Mouse (Mus musculus) intestine, postnatal 0 days (tissue): ENCODE measurements around the gene Polm. TPM values are rescaled to one million over a fixed set of nuclear protein-coding genes. Genes with fewer than 3 reads are reported as not detected.
A peak's percentile ranks its signal among the peaks of the same experiment; 100 is the strongest.
"Not testable (repeated sequence)": the region's sequence is repeated elsewhere in the genome, so short reads cannot be mapped to it uniquely, and the experiment has no call there.

Experiments
- ATAC-seq: fragments of 200-750 bp; cut with Nextera tagmentation; 2 replicates; pipeline ENCODE4 v1.8.0; 2017; ENCODE audit warnings: mild to moderate bottlenecking, moderate TSS enrichment, moderate library complexity
- H3K27ac ChIP-seq: fragments of 300-500 bp; sonication (generic); 2 replicates; pipeline ENCODE4 v1.5.1; 2014; ENCODE audit warnings: mild to moderate bottlenecking, low read depth, low read length, moderate library complexity
- H3K27me3 ChIP-seq: fragments of 300-500 bp; sonication (generic); replicated peaks from 2 replicates; pipeline ENCODE4 v1.6.1; 2014; ENCODE audit warnings: low read length, mixed read lengths; ENCODE audit not compliant: control insufficient read depth, insufficient read depth
- H3K36me3 ChIP-seq: fragments of 300-500 bp; sonication (generic); 2 replicates; pipeline ENCODE4 v1.6.1; 2014; ENCODE audit warnings: mild to moderate bottlenecking, moderate library complexity; ENCODE audit not compliant: control insufficient read depth, insufficient read depth
- H3K4me1 ChIP-seq: fragments of 300-500 bp; sonication (generic); replicated peaks from 2 replicates; pipeline ENCODE4 v1.6.1; 2014; ENCODE audit warnings: antibody characterized with exemption, low read length, mixed read lengths; ENCODE audit not compliant: control insufficient read depth, insufficient read depth
- H3K4me2 ChIP-seq: fragments of 300-500 bp; sonication (generic); replicated peaks from 2 replicates; pipeline ENCODE4 v1.6.1; 2014; ENCODE audit warnings: low read depth, mild to moderate bottlenecking, moderate library complexity
- H3K4me3 ChIP-seq: fragments of 300-500 bp; sonication (generic); 2 replicates; pipeline ENCODE4 v1.5.1; 2014; ENCODE audit warnings: low read depth, low read length
- H3K9ac ChIP-seq: fragments of 300-500 bp; sonication (generic); 2 replicates; pipeline ENCODE4 v1.6.1; 2014; ENCODE audit warnings: mild to moderate bottlenecking, low read depth, low read length
- H3K9me3 ChIP-seq: fragments of 300-500 bp; sonication (generic); 2 replicates; pipeline ENCODE4 v1.6.1; 2016; ENCODE audit warnings: mixed run types; ENCODE audit not compliant: control insufficient read depth
- CTCF ChIP-seq: sonication (generic); IDR thresholded peaks from 2 replicates; pipeline ENCODE4 v1.5.1; 2016; ENCODE audit warnings: low read depth, mild to moderate bottlenecking, control low read depth, antibody characterized with exemption, moderate library complexity
- WGBS: fragments of 180-500 bp; shearing (Covaris S2); extraction: QIAGEN DNeasy Blood & Tissue Kit; methylation state at CpG from one replicate; pipeline ENCODE4 v1.1.7; 2014; 5-methylcytosine and 5-hydroxymethylcytosine counted together
- polyA plus RNA-seq: library from polyadenylated mRNA; unstranded; fragments of >200 nt; fragmentation: Nextera tagmentation; extraction: Ambion mirVana; gene quantifications from 2 replicates; pipeline ENCODE4 v1.2.1, GENCODE M21; 2015

The Polm gene
- polyA plus RNA-seq, 1 experiment from 2014 or later, result 9.0 TPM

- WGBS, result 94% methylated on average over 5 of the region's 5 CpGs
- H3K27ac ChIP-seq, result no peak overlapping the region
- H3K4me2 ChIP-seq, result no peak overlapping the region
- H3K9me3 ChIP-seq, result no peaks in the 10 kb centered on the region
- H3K27me3 ChIP-seq, result no peaks in the 10 kb centered on the region
- ATAC-seq, result no peak
- no peak overlapping the region for H3K9ac ChIP-seq
- peaks cover 49% of the 10 kb centered on the region for H3K36me3 ChIP-seq
- TF ChIP-seq CTCF, result no peak
- no peaks in the 10 kb centered on the region for H3K4me1 ChIP-seq
- no peak overlapping the region for H3K4me3 ChIP-seq
These were observed 9.9 kb downstream of the Polm start for GRCm38 (mm10) chr11:5827931-5828330.

GRCm38 (mm10) chr11:5825432-5825831 lies 12.4 kb downstream of the Polm start:
- no peak overlapping the region for H3K4me3 ChIP-seq
- H3K27me3 ChIP-seq, result no peaks in the 10 kb centered on the region
- H3K4me2 ChIP-seq, result no peak overlapping the region
- H3K36me3 ChIP-seq, result peaks cover 26% of the 10 kb centered on the region
- no peak overlapping the region for H3K9ac ChIP-seq
- H3K4me1 ChIP-seq, result no peaks in the 10 kb centered on the region
- H3K27ac ChIP-seq, result no peak overlapping the region
- no peaks in the 10 kb centered on the region for H3K9me3 ChIP-seq
- ATAC-seq, result no peak
- no peak for TF ChIP-seq CTCF

DNA sequence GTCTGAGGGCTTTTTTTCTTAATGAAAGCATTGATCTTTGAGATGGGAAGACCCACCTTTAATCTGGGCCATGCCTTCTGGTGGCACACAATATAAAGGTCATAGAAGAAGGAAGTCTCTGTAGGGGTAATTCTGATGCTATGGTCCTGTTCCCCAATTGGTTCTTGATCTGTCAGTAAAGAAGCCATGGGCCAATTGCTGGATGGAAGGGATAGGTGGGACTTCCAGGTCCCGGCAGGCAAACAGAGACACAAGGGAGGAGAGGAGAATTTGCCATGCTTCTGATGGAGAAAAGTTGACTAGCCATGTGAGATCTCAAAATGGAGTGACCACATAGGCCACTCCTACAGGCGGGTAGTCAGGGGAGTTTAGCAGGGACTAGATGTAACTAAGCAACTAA lies 18.6 kb downstream of the Polm start:
- H3K4me1 ChIP-seq, result no peaks in the 10 kb centered on the region
- no peak for TF ChIP-seq CTCF
- no peak overlapping the region for H3K4me2 ChIP-seq
- 71% methylated on average over 2 of the region's 2 CpGs for WGBS
- no peaks in the 10 kb centered on the region for H3K36me3 ChIP-seq
- no peaks in the 10 kb centered on the region for H3K9me3 ChIP-seq
- no peak for ATAC-seq
- H3K9ac ChIP-seq, result no peak overlapping the region
- H3K4me3 ChIP-seq, result no peak overlapping the region
- H3K27ac ChIP-seq, result no peak overlapping the region
- no peaks in the 10 kb centered on the region for H3K27me3 ChIP-seq

DNA sequence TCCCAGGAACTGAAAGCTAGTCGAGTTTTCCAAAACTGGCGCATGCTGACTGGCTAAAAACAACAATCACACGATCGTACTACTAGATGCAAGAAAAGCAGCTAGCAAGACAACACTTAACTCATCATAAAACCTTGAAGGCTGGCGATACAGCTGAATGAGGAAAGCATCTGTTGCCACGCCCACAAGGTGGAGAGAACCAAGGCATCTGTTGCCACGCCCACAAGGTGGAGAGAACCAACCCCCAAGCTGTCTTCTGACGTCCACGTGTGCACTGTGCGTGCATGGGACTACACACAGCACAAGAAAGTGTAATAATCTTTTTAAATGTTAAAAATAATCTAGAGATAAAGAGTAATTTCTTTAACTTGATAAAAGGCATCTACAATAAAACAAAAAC lies 24.4 kb downstream of the Polm start:
- Histone ChIP-seq H3K4me3 (no peak overlapping the region), H3K9ac (no peak overlapping the region), H3K36me3 (no peaks in the 10 kb centered on the region), H3K27ac (no peak overlapping the region), H3K27me3 (no peaks in the 10 kb centered on the region), H3K4me1 (no peaks in the 10 kb centered on the region), H3K4me2 (no peak overlapping the region), H3K9me3 (no peaks in the 10 kb centered on the region)
- TF ChIP-seq CTCF, result no peak
- 72% methylated on average over 10 of the region's 10 CpGs for WGBS
- ATAC-seq, result no peak

DNA sequence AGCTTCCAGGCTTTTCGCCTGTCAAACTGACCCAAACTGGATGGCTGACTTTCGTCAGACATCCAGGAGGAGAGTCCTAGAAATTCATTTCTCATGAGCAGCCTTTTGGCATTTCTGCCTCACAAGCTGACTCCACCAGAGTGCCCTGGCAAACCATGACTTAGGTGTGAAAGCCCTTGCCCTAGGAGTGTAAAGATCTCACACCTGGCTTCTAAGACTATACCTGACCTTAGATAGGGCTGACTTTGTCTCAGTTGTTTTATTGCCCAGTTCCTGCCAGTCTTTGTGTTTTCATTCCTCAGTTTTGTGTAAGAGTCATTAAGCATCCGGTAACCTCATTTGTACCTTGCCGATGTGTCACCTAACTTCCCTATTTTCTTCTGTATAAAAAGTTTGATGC lies 28.3 kb downstream of the Polm start:
- H3K4me3 ChIP-seq, H3K4me2 ChIP-seq, H3K9ac ChIP-seq, H3K27me3 ChIP-seq, H3K27ac ChIP-seq, H3K4me1 ChIP-seq, H3K36me3 ChIP-seq, H3K9me3 ChIP-seq: not testable (repeated sequence)
- 44% methylated on average over 4 of the region's 4 CpGs for WGBS
- peak; percentile 53; the same call in 1 of the 2 replicates for ATAC-seq

GRCm38 (mm10) chr11:5807956-5808355 lies 29.9 kb downstream of the Polm start:
- H3K27me3 ChIP-seq, result no peaks in the 10 kb centered on the region
- no peak overlapping the region for H3K4me2 ChIP-seq
- ATAC-seq, result no peak
- H3K9me3 ChIP-seq, result no peaks in the 10 kb centered on the region
- no peak overlapping the region for H3K4me3 ChIP-seq
- H3K4me1 ChIP-seq, result peaks cover 18% of the 10 kb centered on the region; the same call in 1 of the 2 replicates
- no peaks in the 10 kb centered on the region for H3K36me3 ChIP-seq
- H3K9ac ChIP-seq, result no peak overlapping the region
- no peak for TF ChIP-seq CTCF
- WGBS, result 87% methylated on average over 9 of the region's 9 CpGs
- H3K27ac ChIP-seq, result no peak overlapping the region

DNA sequence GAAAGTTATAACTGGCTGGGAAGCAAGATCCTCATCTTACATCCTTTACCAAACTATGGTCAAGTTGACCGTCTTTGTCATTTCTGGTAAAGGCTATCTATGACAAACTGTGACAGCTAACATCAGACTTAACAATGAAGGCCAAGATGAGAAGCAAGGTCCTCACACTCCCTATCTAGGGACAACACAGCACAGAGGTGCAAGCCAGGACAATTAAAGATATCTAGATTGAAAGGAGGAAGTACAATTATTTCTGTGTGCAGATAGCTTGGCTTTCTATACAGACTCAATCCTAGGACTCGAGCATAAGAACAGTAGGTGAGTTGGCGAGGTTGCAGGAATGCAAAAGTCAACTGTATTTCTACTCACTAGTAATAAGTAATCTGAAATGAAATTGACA lies 32.1 kb downstream of the Polm start:
- no peak for ATAC-seq
- Histone ChIP-seq H3K4me2 (no peak overlapping the region), H3K4me1 (peaks cover 32% of the 10 kb centered on the region), H3K9ac (no peak overlapping the region), H3K27me3 (no peaks in the 10 kb centered on the region), H3K36me3 (peaks cover 5% of the 10 kb centered on the region; the same call in 1 of the 2 replicates), H3K9me3 (no peaks in the 10 kb centered on the region), H3K27ac (no peak overlapping the region), H3K4me3 (no peak overlapping the region)
- WGBS, result 54% methylated on average over 3 of the region's 3 CpGs
- no peak for TF ChIP-seq CTCF
